Mouse (Mus musculus) erythroid progenitor cell, adult 5-6 weeks (primary cell): ENCODE data around the gene Gm20388. TPM values are rescaled to one million over a fixed set of nuclear protein-coding genes. Genes with fewer than 3 reads are reported as not detected.

Experiments
- ATAC-seq: replicated peaks from 2 replicates; pipeline ENCODE4 v1.8.0; 2016; ENCODE audit warnings: moderate number of reproducible peaks, mild to moderate bottlenecking, moderate TSS enrichment, inconsistent platforms; ENCODE audit not compliant: poor library complexity, low FRiP score, severe bottlenecking
- total RNA-seq, 2 experiments: library from RNA; stranded (forward) in 1 of 2; stranded (reverse) in 1 of 2; fragments of 150-400 nt in 1 of 2; fragments of 186-747, 209-891 nt in 1 of 2; gene quantifications; 2 replicates each; pipeline versions ENCODE4 v1.2.3 to v1.2.4; 2015 to 2017; ENCODE audit warnings: low replicate concordance in 2 of 2

Gene Gm20388
- total RNA-seq, 2 experiments from 2014 or later = 4.2 TPM; not detected in 1

GRCm38 (mm10) chr8:120211345-120211744 is 300.7 kb downstream of the Gm20388 start:
- no peak for ATAC-seq

DNA sequence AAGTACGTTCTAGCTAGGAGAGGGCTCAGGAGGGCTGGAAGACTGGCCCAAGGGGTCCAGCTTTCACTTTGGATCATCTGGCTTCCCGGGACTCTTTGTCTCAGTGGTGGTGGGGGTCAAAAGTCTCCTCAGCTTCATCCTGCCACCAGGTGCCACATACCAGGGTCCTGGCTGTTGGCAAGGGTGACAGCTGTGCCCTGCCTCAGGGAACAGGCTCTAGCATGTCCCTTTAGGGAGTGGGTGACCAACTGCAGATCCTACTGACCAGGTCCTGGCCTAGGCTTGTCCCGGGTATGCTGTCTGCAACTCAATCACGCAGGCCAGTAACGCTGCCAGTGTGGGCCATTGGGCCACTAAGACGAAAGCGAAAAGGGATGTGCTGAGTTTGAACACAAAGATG is 302.0 kb downstream of the Gm20388 start:
- no peak for ATAC-seq

- ATAC-seq = no peak
These were observed 302.6 kb downstream of the Gm20388 start for GRCm38 (mm10) chr8:120213229-120213628.

DNA sequence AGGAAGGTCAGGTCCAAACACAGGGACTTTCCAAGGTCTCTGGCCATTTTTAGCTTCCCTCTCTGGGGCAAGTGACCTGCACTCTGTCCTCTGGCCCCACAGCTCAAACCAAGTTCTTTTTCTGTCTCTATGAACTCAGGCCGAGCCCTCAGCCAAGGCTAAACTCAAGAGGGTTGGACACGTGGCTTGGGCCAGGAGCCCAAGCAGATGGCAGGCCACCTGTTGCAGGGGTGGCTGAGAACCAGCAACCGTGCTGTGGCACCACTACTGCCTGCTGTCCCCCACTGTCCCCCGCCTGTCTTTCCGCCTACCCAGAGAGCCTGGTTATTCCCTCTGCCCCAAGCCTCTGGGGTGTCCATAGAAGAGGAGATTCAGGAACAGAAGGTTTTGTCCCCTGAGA is 303.3 kb downstream of the Gm20388 start:
- ATAC-seq = no peak

DNA sequence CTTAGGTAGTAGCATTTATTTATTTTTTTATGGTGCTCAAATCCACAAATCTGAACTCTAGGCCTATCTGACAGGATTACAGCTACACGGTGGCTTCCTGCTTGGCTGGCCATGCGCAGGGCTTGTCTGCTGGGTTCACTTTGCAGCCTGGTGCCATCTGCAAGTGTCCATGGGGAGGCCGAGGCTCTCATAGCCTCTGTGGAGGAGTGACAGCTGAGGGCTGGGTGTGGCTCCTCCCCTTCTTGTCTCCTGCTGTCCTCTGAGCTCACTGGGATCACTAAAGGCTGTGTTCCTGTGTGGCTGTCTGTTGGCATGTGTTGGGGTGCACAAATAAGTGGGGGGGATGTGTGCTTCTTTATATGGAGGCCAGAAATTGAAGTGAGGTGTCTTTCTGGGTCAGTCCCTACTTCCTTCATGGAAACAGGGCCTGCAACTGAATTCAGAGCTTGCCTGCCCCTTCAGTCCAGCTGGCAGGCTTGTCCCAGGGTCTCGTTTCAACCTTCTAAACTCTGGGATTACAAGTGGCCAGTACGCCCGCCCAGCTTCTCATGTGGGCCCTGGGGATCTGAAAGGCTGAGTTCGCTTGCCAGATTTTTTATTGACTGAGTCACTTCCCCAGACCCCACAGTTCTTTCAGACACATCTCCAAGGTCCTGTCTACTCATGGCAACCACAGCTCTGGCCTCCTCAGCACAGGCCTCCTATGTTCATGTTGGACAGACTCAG is 304.9 kb downstream of the Gm20388 start:
- no peak for ATAC-seq

DNA sequence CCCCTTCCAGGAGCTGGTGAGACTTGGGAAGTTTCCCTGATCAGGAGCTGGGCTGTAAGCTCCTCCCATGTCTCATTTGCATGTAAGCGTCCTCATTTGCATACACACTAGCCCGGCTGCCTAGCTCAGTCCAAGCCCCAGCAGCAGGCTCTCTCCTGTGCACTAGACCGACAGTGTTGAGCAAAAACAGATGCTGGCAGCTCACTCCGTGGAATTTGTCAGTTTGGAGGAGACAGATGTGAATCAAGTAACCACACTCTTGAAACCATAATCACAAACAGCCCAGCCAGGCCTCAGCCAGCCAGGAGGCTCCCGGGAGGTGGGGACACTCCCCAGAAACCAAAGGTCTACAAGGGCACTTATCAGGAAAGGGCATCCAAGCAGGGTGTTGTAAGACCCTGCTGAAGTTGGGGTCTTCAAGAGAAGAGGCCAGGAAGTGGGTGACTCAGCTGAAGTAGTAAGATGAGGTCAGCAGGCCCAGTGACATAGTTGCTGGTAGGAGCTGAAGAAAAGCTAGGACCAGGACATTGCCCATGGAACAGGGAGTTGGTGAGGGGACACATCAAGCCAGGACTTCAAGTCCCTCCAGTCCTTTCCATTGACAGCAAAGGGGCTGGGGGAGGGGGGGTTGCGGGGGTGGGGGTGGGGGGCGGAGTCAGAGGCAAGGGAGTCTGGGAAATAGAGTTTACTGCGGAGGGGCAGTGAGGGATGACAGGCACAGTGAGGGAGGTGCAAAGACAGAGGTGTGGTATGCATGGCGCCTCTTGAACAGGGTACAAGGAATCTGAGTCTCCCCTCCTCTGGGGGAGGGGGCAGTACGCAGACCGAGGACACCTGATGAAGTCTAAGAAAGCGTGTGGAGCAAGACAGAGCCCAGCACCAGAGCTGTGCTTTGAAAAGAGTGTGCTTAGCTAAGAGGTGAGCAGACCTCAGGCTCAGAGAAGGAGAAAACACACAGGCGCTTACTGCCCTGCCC is 306.5 kb downstream of the Gm20388 start:
- ATAC-seq = no peak

- no peak for ATAC-seq
These were observed 311.9 kb downstream of the Gm20388 start for GRCm38 (mm10) chr8:120222548-120222947.

DNA sequence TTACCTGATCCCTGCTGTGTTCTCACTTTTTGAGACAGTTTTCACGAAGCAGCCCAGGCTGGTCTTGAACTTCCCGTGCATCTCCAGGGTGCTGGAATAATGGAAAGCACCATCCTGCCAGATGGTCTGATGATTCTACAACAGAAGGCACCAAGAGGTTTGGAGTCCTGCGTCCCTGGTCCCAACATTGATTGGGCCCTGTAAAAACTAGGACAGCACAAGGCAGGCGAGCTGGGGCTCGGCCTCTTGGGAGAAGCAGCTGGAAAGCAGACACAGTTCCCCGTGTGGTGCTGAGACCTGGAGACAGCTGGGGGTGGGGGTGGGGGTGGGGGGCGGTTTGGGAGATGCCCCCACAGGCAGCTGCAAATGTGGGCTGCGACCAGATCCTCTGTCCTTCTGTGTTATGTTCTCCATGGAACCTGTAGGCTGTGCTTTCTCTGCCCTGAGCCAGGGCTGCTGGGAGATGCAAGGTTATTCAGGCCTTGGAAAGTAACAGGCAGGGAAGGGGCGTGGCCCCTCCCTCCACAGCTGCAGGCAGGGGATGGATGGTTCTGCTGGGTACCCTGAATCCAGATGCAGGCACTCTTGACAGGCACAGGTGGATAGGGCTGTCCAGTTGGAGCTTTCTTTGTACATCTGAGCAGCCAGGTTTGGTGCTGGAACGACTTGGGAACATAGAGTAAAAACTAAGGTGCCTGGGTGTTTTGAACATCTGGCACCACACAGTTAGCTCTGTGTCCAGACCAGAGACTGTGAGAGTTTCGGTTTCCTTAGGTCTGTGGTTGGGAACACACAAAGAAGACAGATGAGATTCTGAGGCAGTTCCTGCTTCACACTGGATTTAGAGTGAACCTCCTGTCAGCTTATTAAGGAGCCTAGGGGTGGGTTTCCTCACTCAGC is 314.1 kb downstream of the Gm20388 start:
- no peak for ATAC-seq

DNA sequence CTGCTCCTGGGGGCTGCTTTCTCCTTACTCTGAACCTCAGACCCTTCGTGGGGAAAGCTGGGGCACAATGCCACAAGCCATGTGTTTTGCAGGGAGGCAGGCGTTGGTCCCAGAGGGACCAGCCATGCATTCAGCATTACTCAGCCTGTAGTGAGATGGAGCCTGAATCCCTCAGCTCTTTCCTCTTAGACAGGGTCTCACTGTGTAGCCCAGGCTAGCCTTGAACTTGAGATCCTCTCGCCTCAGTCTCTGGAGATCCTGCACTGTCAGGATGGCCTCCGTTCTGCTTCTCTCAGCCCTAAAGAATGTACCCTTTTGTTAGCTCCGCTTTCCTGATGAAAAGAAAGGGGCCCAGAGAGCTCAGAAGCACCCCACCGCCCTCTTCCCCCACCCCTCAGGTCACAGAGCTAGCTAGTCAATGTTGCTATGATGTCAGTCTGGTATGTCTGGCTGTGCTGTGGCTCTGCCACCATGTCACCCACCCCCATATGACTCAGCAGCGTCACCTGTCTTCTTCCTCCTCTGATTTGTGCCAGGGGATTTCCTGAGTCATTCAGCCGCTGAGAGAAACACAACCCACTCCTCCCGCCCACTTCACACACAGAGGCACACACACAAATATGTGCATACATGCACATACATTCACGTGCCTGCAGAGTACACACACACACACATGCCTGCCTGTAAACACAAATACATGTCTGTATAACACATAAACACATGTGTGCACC is 314.9 kb downstream of the Gm20388 start:
- no peak for ATAC-seq

DNA sequence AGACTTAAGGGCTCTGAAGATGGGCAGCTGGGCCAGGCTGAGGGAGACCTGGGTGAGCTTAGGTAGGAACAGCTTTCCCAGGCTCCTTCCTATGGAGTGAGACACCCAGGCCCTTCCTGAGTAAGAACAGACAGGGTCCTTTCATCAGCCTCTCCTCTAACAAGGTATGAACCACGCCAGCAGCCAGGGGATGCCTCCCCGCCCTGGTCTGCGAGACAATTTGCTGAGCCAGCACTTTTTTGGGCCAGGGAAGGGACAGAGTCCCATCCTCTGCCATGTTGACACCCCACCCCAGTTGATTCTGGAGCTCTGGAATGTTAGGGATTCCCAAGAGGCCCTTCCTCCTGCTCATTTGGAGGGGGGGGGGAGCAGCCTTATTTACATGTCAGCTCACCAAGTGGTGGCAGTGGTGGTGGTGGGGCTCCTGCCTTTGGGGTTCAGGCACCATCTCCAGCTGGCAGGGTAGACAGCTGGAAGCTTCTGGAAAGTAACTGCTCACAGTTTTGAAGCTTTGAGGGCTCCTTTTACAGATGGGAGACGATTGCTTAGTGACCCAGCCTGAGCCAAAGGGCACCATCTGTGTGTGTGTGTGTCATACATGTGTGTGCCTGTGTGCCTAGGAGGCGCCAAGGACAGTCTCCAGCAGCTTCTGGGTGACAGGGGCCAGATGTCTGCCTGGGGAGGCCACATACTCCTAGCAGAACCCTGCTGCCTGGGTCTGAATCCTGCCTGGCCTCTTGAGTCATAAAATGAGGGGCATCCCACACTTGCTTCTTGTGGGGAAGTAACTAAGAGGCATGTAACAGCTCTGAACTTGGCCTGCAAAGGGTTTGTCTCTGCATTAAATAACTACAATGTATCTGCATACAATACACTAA is 316.3 kb downstream of the Gm20388 start:
- no peak for ATAC-seq

GRCm38 (mm10) chr8:120227578-120227876 is 316.9 kb downstream of the Gm20388 start:
- no peak for ATAC-seq

DNA sequence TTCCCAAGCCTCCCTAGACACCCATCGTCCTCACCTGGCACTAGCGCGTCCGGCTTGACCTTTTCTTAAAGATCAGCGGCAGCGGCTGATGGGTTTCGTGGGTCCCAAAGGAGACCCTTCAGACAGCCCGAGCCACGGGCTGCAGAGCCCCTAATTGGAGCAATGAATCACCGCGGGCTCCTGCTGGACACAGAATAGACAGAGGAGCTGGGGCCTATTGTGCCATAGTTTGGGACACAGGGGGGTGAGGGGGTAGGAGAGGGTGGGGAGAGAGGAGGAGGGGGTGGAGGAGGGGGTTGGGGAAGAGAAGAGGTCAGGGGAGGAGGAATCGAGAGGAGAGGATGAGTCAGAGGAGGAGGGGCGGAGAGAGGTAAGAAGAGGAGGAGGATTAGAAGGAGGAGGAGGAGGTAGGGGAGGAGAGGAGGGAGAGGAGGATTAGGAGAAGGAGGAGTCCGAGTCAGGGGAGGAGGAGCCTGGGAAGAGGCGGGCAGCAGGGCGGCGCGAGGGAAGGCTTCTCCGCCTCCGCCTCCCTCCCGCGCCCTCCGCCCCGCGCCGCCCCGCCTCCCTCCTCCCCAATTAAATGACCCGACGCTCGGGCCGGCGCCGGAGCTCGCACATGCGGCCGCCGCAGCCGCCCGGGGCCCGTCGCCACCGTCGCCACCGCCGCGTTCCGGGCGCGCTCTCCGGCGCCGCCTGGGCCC is 317.4 kb downstream of the Gm20388 start, which contains the start of gene Gse1:
Gene Gse1 (plus strand): TSS at position 566 of the 701 bp plus-strand sequence.
- no peak for ATAC-seq

GRCm38 (mm10) chr8:120228781-120229573 is 318.3 kb downstream of the Gm20388 start:
- ATAC-seq = no peak

GRCm38 (mm10) chr8:120229574-120229916 is 318.9 kb downstream of the Gm20388 start:
- ATAC-seq = no peak

GRCm38 (mm10) chr8:120230081-120230480 is 319.4 kb downstream of the Gm20388 start:
- ATAC-seq = no peak

DNA sequence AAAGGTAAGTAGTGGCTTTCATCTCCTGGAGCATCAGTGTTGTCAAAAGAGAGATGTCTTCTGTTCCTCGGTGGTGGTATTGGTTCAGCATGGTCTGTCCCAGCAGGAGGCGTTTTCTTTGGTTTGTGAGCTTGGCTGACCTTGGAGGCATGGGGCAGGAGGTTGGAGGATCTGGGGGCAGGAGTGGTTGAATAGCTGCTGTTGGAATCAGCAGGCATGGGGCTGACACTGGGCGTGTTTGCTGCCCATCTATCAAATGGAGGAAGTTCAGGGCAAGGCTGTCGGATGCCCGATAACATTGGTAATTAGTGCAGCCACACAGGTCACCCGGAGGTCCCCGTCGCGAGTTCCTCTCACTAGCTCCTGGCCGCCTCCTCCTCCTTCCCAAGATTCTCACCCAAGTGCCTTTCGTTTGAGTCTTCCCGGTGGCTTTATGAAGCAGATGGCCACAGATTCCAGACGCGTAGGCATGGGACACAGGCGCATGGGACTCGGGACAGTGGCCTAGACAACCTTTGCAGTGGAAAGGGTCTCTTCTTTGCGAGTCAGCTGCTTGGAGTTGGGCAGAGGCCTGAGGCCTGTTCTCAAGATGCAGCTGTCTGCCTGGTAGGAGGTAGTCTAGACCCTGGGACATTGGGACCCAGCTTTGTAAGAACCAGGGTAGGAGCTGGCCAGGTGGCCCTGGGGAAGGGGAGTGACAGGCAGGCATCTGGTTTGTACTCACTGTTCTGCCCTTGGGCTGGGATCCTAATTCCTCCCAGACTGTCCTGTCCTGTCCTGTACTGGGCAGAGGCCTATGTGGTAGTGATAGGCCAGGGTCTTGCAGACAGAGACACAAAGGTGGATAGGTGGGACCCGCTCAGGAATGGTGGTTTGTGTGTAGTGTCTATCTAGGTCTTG is 320.3 kb downstream of the Gm20388 start:
- ATAC-seq = no peak
